Mouse (Mus musculus) ovary, adult 18-20 months (tissue): ENCODE results near the gene Cfap43.

Experiments used
- DNase-seq: peaks from one replicate; pipeline ENCODE4 v3.0.0; 2022; ENCODE audit warnings: low spot score, mixed read lengths

The Cfap43 gene

GRCm38 (mm10) chr19:47795009-47795728, 123.9 kb downstream of the Cfap43 start:
- peak; percentile 7 for DNase-seq

DNA sequence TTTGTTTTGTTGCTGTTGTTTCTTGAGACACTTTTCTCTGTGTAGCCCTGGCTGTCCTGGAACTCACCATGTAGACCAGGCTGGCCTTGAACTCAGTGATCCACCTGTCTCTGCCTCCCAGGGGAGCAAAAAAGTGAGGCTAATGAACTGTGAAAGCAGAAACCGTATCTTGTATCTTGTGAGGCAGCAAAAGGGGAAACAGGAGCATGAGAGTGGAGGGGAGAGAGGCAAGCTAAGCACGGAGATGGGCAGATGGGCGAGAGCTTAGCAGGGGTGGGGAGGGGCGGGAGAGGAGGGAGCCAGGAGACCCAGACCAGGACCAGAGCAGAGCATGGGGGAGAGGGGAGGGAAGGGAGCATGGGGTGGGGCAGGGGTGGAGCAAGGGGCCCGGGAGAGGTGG, 124.8 kb downstream of the Cfap43 start:
- no peak for DNase-seq

DNA sequence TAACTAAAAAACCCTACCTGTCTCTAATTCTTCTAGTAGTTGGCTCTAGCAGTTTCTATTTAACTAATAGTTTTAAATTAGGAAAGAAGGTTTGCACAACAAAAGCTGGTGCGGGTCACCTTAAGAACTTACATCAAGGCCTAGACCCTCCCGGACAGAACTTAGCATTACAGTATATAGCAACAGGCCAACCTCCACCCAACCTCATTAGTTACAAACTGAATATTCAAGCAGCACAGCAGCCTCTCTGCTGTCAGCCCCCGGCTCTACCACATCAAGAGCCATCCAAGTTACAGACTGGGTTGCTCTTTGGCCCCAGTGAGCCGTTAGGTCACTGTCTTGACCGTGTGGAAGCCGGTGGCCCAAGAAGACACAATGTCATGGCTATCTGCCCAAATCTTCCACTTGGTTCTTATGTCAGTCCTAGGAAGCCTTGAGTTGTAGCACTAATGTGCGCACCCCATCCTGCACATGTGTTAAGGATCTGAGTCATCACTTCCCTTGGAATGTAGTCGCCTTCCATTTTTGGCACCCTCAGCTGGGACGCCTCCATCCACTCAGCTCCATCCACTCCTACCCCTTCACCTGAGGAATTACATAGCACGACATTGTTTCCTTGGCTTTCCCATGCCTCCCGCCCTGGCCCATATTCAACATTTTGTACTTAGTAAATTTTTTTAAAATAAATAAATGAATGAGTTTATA, 128.6 kb downstream of the Cfap43 start:
- no peak for DNase-seq

DNA sequence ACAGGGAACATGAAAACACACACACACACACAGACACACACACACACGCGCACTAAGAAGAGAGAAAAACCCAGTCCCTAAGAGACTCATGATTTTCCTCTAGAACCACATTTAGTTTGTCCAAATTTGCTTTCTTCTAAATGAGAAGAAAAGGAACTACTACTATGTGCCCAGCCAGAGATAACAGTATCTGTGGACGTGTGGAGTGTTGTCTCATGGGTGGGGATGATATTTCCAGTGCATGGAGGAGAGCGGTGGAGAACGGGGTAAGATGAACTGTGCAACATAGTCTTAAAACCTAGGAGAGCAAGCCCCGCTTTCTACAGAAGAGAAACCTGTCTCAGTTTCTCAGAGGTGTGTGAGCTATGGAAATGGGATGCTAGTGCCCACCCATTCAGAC, 135.2 kb downstream of the Cfap43 start:
- DNase-seq = no peak

- no peak for DNase-seq
Observed at GRCm38 (mm10) chr19:47780972-47781371, 138.1 kb downstream of the Cfap43 start.

DNA sequence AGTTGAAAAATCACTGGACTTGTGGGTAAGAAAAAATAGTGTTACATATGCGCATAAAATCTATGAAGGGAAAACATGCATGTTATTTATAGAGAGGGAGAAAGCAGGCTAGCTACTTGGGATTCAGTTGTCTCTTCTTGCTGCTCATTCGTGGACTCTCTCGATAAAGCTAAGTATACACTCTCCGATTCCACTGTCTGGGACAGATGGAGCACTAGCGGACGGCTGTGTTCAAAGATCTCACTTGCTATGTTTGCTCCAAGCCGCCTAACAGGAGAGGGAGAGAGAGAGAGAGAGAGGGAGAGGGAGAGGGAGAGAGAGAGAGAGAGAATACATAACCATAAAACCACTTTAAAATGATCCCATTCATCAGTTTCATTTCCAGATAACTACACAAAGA, 138.9 kb downstream of the Cfap43 start:
- no peak for DNase-seq

GRCm38 (mm10) chr19:47777847-47778246, 141.2 kb downstream of the Cfap43 start:
- no peak for DNase-seq

DNA sequence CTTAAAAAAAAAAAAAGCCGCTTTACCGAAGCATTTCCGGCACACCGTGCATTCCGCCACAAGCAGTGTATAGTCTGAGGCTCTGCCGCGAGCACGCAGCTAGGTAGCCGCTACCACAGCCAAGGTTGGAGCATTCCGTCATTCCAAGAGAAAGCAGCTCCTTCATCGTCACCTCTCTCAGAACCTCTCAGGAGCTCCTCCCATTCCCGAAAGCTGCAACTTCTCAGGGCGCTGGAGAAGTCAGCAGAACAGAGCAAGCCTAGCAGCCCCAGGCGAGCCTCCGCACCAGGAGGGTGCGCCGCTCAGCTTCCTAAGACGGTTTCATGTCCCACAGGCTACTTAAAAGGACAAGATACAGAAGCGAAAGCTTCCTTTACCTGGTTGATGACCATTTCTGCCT, 163.5 kb downstream of the Cfap43 start:
- DNase-seq = peak; percentile 15

- DNase-seq = no peak
Observed at GRCm38 (mm10) chr19:47754931-47755330, 164.2 kb downstream of the Cfap43 start.

DNA sequence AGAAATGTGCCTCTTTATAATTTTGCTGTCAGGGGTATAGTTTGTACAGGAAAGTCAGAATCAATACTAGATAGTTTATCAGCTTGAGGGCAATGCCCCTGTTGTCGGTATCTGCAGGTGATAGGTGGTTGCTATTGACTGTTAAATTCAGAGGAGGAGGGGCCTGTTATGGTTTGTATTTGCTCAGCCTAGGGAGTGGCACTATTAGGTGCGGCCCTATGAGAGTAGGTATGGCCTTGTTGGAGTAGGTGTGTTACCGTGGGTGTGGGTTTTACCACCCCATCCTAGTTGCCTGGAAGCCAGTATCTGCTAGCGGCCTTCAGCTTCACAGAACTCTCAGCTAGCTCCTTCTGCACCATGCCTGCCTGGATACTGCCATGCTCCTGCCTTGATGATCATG, 165.2 kb downstream of the Cfap43 start:
- no peak for DNase-seq

GRCm38 (mm10) chr19:47752456-47752855, 166.6 kb downstream of the Cfap43 start:
- no peak for DNase-seq

DNA sequence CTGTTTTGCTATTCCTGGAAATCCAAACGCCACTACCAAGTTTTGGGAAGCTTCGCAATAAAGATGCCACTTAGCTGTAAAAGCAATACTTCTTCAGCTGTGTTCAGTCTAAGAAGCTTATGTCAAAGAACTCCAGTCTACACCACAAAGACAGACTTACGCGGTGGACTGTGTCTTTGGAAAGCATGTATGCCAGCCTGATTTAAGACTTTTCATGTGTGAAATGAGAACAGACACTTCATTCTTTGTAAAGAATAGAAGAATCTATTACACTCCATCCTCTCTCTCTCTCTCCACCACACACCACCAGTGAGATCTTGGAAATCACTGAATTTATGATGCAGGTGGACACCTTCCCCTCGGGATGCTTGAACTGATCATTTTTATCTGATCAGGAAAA, 168.7 kb downstream of the Cfap43 start:
- no peak for DNase-seq

- DNase-seq = no peak
Observed at GRCm38 (mm10) chr19:47748950-47749349, 170.1 kb downstream of the Cfap43 start.

GRCm38 (mm10) chr19:47747072-47747471, 172.0 kb downstream of the Cfap43 start:
- DNase-seq = no peak

GRCm38 (mm10) chr19:47731931-47732330, 187.2 kb downstream of the Cfap43 start:
- DNase-seq = peak; percentile 31

- peak; percentile 99 for DNase-seq
Observed at GRCm38 (mm10) chr19:47731071-47731881, 187.8 kb downstream of the Cfap43 start, which contains the start of gene Sfr1. Gene Sfr1 (plus strand): TSS chr19:47731682.

DNA sequence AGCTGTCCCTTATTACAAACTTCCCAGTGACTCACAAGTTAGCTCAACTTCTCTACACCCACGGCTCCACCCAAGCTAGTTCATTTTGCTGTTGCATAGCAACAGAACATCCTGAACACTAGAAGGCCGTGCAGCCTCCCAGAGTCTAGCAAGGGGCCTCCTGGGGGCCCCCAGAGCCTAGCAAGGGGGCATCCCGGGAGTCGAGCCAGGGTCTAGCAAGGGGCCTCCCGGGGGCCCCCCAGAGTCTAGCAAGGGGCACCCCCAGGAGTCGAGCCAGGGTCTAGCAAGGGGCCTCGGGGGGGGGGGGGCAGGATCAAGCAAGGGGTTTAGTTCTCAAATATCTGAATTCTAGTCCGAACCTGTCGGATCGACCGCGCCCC, 188.4 kb downstream of the Cfap43 start:
- peak; percentile 68 for DNase-seq

GRCm38 (mm10) chr19:47725643-47726140, 193.4 kb downstream of the Cfap43 start:
- no peak for DNase-seq

GRCm38 (mm10) chr19:47724903-47725302, 194.2 kb downstream of the Cfap43 start:
- no peak for DNase-seq

- DNase-seq = peak; percentile 61
Observed at GRCm38 (mm10) chr19:47722471-47722870, 196.6 kb downstream of the Cfap43 start.

DNA sequence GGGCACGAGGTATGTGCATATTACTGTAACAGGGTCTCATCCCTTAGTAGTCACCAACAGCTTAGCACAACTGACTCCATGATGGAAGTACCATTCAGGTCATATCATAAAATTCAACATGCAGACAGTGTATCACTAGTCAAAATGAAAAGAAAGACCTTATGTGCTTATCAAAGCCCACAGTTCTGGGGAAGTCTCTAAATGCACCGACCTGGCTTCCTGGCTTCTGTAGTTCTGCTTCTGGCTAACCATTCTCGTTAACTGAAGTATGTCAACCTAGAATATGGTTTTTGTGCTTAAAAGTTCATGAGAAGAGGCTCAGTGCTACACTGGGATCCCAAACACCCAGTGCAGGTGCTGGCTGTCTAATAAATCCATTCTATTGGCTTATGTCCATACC, 199.9 kb downstream of the Cfap43 start:
- no peak for DNase-seq

DNA sequence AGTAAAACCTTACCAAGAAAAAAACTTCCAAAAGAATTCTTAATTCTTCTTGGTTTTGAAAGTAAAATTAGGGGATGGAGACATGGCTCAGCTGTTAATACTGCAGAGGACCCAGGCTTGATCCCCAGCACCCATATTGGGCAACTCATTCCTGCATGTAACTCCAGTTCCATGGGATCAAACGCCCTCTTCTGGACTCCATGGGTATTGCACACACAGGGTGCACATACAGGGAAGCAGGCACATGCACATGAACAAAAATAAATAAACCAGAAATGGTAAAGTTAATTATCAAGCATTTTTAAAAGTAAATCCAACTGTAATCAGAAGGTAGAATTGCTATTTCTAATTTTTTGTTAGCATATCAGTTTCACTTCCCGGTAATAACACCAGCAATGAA, 202.9 kb downstream of the Cfap43 start:
- DNase-seq = no peak

GRCm38 (mm10) chr19:47713457-47713856, 205.6 kb downstream of the Cfap43 start:
- no peak for DNase-seq
